Mouse (Mus musculus) right cerebral cortex, postnatal 14 days (tissue): ENCODE measurements around the gene Avpi1.

Experiments used
- DNase-seq: peaks from one replicate; pipeline ENCODE4 v3.0.0; 2022

Gene Avpi1

DNA sequence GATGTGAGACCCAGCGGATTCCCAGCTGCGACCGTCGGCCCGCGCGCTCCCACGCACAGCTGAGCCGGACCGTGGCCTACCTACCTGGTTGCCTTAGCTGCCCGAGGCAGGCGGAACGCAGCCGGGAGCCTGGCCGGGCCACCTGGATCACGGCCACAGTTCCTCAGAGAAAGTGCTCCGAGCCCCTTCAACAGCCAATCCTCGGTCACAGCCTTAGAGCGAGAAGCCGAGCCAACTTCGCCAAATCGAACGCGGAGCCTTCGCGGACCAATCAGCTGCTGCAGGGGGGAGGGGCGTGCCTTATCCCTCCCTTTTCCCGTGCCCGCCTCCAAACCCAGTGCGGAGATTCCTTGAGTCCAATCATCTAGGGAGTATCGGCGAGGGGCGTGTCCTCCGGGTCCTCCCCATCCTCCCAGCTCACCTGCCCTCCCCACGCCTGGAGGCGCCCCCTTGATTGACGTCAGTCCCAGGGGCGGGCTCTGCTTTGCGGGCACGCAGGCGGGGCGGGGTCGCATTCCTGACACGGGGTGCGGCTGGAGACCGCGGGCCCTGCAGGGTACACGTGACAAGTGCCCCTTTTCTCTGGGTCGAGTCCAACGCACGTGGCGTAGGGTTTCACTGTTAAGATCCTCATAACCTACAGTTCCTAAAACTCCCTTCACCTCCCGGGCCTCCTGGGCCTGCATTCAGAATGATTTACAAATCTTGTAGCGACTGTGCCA lies at the start of gene Avpi1:
Gene Avpi1, minus strand, starts transcription at position 273 of the 722 bp plus-strand sequence.
- peak; percentile 99 for DNase-seq

DNA sequence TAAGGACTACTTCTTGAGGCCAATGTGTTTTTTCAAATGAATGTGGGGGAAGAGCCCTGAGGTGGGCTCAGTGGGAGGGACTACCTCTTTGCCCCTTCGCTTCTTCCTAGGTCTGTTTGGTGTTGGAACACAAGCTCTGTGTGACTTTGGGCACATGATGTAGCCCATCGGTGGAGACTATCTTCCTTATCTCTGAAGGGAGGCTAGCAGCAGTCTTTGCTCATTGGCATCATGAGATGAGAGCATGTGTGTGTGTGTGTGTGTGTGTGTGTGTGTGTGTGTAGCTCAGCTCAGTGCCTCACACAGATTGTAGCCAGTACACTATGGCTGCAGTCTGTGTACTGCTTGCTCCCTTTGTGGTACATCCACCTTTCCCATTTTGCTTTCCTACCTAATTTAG lies 48.6 kb upstream of the Avpi1 start:
- DNase-seq = no peak

- no peak for DNase-seq
Observed at GRCm38 (mm10) chr19:42176841-42177240, 48.0 kb upstream of the Avpi1 start.

DNA sequence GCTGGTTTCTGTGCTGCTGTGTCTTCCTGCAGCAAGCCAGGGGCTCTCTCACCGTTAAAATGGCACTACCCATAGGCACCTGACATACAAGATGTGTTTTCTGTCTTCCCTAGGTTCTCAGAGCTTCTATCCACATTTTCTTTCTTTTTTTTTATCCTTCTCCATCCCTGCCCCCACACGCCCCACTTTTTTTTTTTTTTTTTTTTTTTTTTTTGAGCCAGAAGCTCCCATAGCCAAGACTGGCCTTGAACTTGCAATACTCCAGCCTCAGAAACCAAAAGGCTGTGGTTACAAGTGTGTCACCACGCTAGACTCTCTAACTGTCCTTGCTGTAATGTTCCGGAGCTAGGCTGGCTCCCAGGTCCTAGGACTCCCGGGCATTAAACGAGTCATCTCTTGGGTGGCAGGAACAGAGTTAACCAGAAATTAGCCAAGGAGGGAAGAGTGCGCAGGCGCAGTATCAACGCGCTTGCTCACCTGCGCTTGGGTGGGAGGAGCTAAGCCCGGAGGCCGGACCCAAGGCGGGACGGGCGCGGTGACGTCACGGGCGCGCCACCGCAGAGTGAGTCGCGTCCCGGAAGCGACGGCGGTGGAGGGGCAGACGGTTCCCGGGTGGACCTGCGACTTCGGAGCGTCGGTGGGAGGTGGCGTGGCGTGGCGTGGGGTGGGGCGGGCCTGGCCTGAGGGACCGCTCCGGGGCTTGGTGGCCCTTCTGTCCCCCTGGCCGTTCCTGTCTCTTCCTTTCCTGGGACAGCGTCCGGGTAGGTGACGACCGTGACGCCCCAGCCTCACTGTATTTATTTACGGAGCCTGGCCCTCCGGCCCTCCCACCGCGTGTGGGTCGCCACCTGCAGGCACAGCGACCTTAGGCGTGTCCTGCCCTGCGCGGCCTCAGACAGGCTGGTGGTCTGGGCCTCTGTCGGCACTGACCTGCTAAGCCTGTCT lies 41.4 kb upstream of the Avpi1 start:
- peak; percentile 93 for DNase-seq

GRCm38 (mm10) chr19:42169322-42169975 lies 40.6 kb upstream of the Avpi1 start:
- DNase-seq = no peak

DNA sequence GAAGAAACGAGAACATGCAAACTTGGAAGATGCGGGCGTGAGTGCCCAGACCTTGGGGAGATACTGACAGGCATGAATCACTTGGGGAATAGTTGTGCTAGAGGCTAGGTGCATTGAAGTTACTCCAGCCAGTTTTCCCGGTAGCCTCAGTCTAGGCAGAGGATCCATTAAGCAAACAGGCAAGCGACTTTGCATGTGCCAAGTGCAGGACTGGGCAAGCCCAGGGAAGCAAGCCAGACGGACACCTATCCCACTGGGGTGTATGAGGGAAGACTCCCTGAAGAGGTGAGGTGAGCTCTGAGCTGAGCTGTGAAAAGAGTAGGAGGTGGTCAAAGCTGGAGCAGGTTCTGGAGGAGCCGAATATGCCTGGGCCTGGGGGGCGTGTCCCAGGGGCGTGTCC lies 38.6 kb upstream of the Avpi1 start:
- DNase-seq = no peak

- DNase-seq = no peak
Observed at GRCm38 (mm10) chr19:42166766-42167165, 37.9 kb upstream of the Avpi1 start.

GRCm38 (mm10) chr19:42166130-42166529 lies 37.3 kb upstream of the Avpi1 start:
- DNase-seq = peak; percentile 95

DNA sequence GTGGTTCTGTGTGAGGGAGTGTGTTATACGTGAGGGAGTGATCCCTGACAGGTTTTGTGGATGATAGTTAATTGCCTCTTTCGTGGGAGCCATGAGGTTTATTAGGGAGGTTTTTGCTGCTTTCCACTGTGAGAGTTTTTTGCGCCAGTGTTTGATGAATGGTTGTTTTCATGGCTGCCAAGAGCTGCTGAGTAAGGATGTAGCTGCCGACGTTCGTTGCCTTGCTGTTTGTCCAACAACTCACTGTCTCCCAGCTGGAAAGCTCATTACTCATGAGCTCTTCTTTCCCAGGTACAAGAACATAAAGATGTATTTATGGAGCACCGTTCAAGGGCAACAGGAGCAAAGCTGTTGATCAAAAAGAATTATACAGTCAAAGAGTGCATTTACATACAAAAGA lies 35.3 kb upstream of the Avpi1 start:
- no peak for DNase-seq

- no peak for DNase-seq
Observed at GRCm38 (mm10) chr19:42163764-42164163, 34.9 kb upstream of the Avpi1 start, which contains the start of gene Zfyve27. Gene Zfyve27, plus strand, starts transcription at chr19:42163951.

DNA sequence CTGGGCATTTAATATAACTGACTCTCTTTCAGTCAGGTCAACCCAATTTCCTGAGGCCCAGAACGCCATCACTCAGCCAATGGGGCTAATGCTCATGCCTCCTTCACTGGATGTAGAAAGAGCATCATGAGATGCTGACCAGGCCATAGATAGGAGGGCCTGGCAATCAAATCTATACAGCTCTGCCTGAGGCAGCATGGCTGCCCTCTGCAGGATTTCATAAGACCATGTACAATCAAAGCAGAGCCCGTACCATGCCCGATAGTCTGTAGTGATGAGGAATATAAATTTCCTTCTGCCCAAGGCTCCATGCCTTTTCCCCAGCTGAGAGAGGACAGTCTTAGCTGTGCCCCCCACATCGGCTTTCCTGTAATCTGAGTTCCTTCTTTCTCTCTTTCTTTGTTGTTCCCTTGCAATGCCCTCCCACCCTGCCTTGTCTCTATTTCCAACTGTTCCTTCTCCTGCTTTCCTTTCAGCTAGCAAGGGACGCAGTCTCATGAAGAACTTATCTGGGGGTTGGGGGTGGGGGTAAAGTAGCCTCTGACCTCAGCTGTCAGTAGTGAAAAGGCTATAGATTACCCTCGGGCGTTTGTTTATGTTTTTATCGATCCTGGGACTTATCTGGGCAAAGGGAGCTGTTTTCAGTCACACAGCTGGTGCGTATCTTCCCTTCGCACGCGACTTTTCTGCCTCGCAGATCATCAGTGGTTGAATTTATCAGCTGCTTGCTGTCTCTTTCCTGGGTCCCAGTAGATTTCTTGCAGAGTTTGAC lies 29.6 kb upstream of the Avpi1 start:
- DNase-seq = no peak

DNA sequence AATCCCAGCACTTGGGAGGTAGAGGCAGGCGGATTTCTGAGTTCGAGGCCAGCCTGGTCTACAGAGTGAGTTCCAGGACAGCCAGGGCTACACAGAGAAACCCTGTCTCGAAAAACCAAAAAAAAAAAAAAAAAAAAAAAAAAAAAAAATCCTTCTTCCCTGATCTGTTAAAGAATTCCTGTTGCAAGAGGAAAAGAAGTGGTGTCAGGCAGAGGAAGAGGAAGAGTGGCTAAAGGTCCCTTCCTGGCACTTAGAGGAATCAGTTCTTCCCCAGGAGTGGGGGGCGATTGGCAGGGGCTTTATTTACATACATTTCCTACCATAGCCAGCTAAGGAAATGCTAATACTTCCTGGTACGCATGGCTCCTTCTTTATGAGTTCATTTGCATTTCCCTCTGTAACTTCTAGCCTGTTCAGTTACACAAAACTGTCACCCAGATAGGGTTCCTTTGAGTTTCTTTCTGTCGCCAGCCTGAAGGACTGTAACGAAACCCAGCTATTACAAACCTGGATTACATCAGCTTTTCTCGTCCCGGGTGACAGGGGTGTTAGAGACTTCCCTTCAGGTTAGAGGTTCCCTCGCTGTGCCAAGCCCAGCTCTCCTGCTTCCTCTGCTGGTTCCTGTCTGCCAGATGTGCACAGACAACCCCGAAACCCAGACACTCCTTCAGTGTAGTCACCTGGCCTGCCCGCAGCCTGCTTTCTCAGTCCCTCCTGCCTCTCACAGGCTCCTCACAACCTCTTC lies 28.8 kb upstream of the Avpi1 start:
- no peak for DNase-seq

GRCm38 (mm10) chr19:42151990-42152389 lies 23.1 kb upstream of the Avpi1 start:
- DNase-seq = peak; percentile 85

DNA sequence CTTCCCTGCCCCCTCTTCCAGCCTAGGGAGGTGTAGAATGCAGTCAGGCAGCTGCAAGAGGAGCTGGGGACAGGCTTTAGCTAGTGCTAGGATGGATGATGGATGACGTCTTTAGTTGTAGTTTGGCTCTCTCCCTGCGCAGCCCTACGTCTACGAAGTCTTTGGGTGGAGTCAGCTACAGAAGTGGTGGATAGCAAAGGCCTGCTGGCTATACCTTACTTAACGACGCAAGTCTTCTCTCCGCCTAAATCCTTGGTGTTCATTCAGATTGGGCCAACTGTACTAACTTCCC lies 19.7 kb upstream of the Avpi1 start:
- no peak for DNase-seq

GRCm38 (mm10) chr19:42147769-42148568 lies 19.1 kb upstream of the Avpi1 start:
- DNase-seq = peak; percentile 63

GRCm38 (mm10) chr19:42147170-42147768 lies 18.4 kb upstream of the Avpi1 start, which contains the start of gene Marveld1:
Gene Marveld1, plus strand, starts transcription at chr19:42147400.
- DNase-seq = peak; percentile 54

- no peak for DNase-seq
Observed at GRCm38 (mm10) chr19:42146276-42147010, 17.6 kb upstream of the Avpi1 start.

DNA sequence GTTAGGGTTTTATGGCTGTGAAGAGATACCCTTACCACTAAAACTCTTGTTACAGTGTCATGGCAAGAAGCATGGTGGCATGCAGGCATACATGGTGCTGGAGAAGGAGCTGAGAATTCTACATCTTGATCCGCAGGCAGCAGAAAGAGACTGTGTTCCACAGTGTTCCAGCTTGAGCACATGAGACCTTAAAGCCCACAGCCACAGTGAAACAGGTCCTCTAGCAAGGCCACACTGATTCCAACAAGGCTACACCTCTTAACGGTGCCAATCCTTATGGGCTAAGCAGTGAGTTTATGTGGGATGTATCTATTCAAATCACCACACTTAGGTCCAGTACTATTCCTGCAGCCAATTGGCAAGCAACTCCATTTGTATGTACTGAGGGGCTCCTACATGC lies 16.9 kb upstream of the Avpi1 start:
- DNase-seq = no peak

GRCm38 (mm10) chr19:42145210-42145609 lies 16.4 kb upstream of the Avpi1 start:
- DNase-seq = no peak
